Mouse (Mus musculus) cerebellum, postnatal 4 days (tissue): ENCODE data around the gene Smad6.
A peak's percentile ranks its signal among the peaks of the same experiment; 100 is the strongest.

Source experiments
- DNase-seq, 2 experiments: peaks; one replicate each; pipeline ENCODE4 v3.0.0; 2022; ENCODE audit warnings: low spot score in 2 of 2, mixed read lengths in 1 of 2

Smad6 gene

GRCm38 (mm10) chr9:63915976-63916375 is 105.9 kb downstream of the Smad6 start:
- peak in 1 of 2 experiments; percentile 30 for DNase-seq

GRCm38 (mm10) chr9:63914944-63915343 is 106.9 kb downstream of the Smad6 start:
- DNase-seq: no peak

GRCm38 (mm10) chr9:63912051-63912450 is 109.8 kb downstream of the Smad6 start:
- DNase-seq: no peak

GRCm38 (mm10) chr9:63909618-63910017 is 112.2 kb downstream of the Smad6 start:
- DNase-seq: peak; percentile 68 to 79

- DNase-seq: no peak
These were observed 117.3 kb downstream of the Smad6 start for GRCm38 (mm10) chr9:63904543-63904942.
